Mouse (Mus musculus): ENCODE measurements around the gene Ptprm.

DNA sequence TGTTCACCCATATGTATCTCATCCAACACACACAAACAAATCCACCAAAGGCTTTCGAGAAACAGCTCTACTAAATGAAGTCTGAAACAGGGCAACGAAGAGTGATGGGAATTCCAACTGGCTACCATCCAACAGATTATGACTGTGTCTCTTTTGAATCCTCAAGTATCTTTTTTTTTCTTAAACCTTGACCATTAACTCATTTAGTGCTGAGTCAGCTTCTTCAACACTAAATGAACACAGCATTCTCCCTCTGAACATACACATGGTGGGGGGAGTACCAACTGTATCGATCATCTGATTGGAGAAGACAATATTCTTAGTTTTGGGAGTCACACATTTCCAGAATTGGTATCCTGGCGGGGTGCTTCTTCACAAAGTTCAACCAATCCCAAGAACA is 52.2 kb downstream of the Ptprm start:
- TF ChIP-seq CTCF (IDR thresholded peaks at IDR 0.05; ENCODE audit: low read depth), result no peak
- TF ChIP-seq EP300 (IDR thresholded peaks at IDR 0.05; ENCODE audit: low read depth), result no peak
